ENCODE assay signal across 15 mouse cellular contexts in genomic region chr10:83757343-83757962, GRCm38 (mm10). TPM values are rescaled to one million over a fixed set of nuclear protein-coding genes. Genes with fewer than 3 reads are reported as not detected.
DNase-seq lines count a peak whose midpoint lies in the region; ATAC-seq and TF ChIP-seq lines count a peak whose summit lies in the region.
"Had no signal": no experiment of that assay in that cellular context is flagged by ENCODE, and none has a peak within 500 bp of the region (broad histone marks: within the 10 kb centered on the region; RNA-seq: fewer than 3 reads in every experiment).

No protein-coding gene starts in this region.

- H3K36me3 ChIP-seq in forebrain, postnatal 0 days (ENCODE audit: insufficient read depth) = no peaks in the 10 kb centered on the region
- no peaks in the 10 kb centered on the region for H3K36me3 ChIP-seq in forebrain, embryonic 13.5 days (ENCODE audit: poor library complexity, severe bottlenecking)
- H3K36me3 ChIP-seq: liver, embryonic 12.5 days had no signal

- H3K27me3 ChIP-seq in forebrain, postnatal 0 days (ENCODE audit: insufficient read depth, low read length) = no peaks in the 10 kb centered on the region
- H3K27me3 ChIP-seq in forebrain, embryonic 13.5 days = no peaks in the 10 kb centered on the region
- H3K27me3 ChIP-seq: liver, embryonic 12.5 days; megakaryocyte, embryonic 14.5 days had no signal

- no peak for DNase-seq in forebrain, postnatal 0 days
- peak; percentile 18 to 25 for DNase-seq in kidney, postnatal 4 days
- no peak for DNase-seq in kidney, adult 9 months
- peak; percentile 52 for DNase-seq in adipocyte (ENCODE audit: low spot score)
- peak; percentile 7 for DNase-seq in large intestine, adult 2 months (ENCODE audit: low read depth, low spot score)
- no peak for DNase-seq in thymus, postnatal 4 days
- DNase-seq: cerebellum, adult 8-10 months; kidney, adult 11 months; left cerebral cortex, postnatal 4 days had no signal

- WGBS in forebrain, postnatal 0 days = 81% methylated on average over 17 of the region's 17 CpGs
- 89% methylated on average over 17 of the region's 17 CpGs for WGBS in forebrain, embryonic 13.5 days
- WGBS in large intestine, adult 2 months = 53% methylated on average over 17 of the region's 17 CpGs

- no peak overlapping the region for H3K4me2 ChIP-seq in forebrain, postnatal 0 days (ENCODE audit: low read depth)
- H3K4me2 ChIP-seq in forebrain, embryonic 13.5 days = no peak overlapping the region
- H3K4me2 ChIP-seq: hindbrain, embryonic 14.5 days; liver, embryonic 12.5 days had no signal

- ATAC-seq in forebrain, postnatal 0 days = peak; percentile 38; the same call in 1 of the 2 replicates
- no peak for ATAC-seq in forebrain, embryonic 13.5 days
- ATAC-seq: liver, embryonic 12.5 days had no signal

- no peak for TF ChIP-seq CTCF in forebrain, postnatal 0 days (IDR thresholded peaks at IDR 0.05; ENCODE audit: low read depth)

- H3K4me3 ChIP-seq in forebrain, postnatal 0 days (ENCODE audit: low read depth, low read length) = no peak overlapping the region
- no peak overlapping the region for H3K4me3 ChIP-seq in forebrain, embryonic 13.5 days
- H3K4me3 ChIP-seq: liver, embryonic 12.5 days; megakaryocyte, embryonic 14.5 days had no signal

- no peaks in the 10 kb centered on the region for H3K4me1 ChIP-seq in forebrain, postnatal 0 days (ENCODE audit: insufficient read depth)
- H3K4me1 ChIP-seq in forebrain, embryonic 13.5 days = peaks cover 6% of the 10 kb centered on the region
- H3K4me1 ChIP-seq: liver, embryonic 12.5 days; megakaryocyte, embryonic 14.5 days had no signal

- no peak overlapping the region for H3K27ac ChIP-seq in forebrain, postnatal 0 days (ENCODE audit: low read depth, low read length)
- no peak overlapping the region for H3K27ac ChIP-seq in forebrain, embryonic 13.5 days
- H3K27ac ChIP-seq: hindbrain, embryonic 14.5 days; liver, embryonic 12.5 days had no signal

- H3K9ac ChIP-seq in forebrain, postnatal 0 days = no peak overlapping the region
- H3K9ac ChIP-seq in forebrain, embryonic 13.5 days = no peak overlapping the region
- H3K9ac ChIP-seq: hindbrain, embryonic 14.5 days; liver, embryonic 12.5 days had no signal

- H3K9me3 ChIP-seq in forebrain, postnatal 0 days (ENCODE audit: low read length) = no peaks in the 10 kb centered on the region
- H3K9me3 ChIP-seq in forebrain, embryonic 13.5 days (replicated peaks) = no peaks in the 10 kb centered on the region
- H3K9me3 ChIP-seq: liver, embryonic 12.5 days had no signal

RNA-seq across cellular contexts. Expression of gene 1500009L16Rik, which starts 34.8 kb away (rescaled TPM):
- total RNA-seq in forebrain, postnatal 0 days (2014; rRNA removed) = 44.4 and 47.1 TPM in 2 replicates
- polyA plus RNA-seq in forebrain, postnatal 0 days (2015; fragmentation: Nextera tagmentation; extraction: Ambion mirVana) = 96.9 and 98.6 TPM in 2 replicates
- 42.2 and 51.7 TPM in 2 replicates for polyA plus RNA-seq in forebrain, embryonic 13.5 days (2015; fragmentation: Nextera tagmentation; extraction: Ambion mirVana)
- 3.5 and 4.5 TPM in 2 replicates for polyA plus RNA-seq in large intestine, adult 2 months (2012; rRNA removed)
- total RNA-seq: monocyte, adult 5-6 weeks; neutrophil, adult 5-6 weeks had no signal

Comparison
In these comparisons a context has a peak if more than half of its experiments do, and no peak if none do; other contexts are left out.
1. DNase-seq: peak in kidney, postnatal 4 days (2 of 2), adipocyte (single experiment) and large intestine, adult 2 months (single experiment); none in forebrain, postnatal 0 days (single experiment), kidney, adult 9 months (single experiment) and thymus, postnatal 4 days (single experiment).